In genomic region chr10:127255625-127256345, GRCm38 (mm10) we compare ENCODE assay signal across 8 mouse cellular contexts. TPM values are rescaled to one million over a fixed set of nuclear protein-coding genes. Genes with fewer than 3 reads are reported as not detected.
DNase-seq lines count a peak whose midpoint lies in the region; ATAC-seq and TF ChIP-seq lines count a peak whose summit lies in the region.

No protein-coding gene starts in this region.

- no peaks in the 10 kb centered on the region for H3K79me2 ChIP-seq in myocyte (ENCODE audit: control insufficient read depth, insufficient read depth)

- no peaks in the 10 kb centered on the region for H3K36me3 ChIP-seq in forebrain, embryonic 12.5 days (replicated peaks)
- H3K36me3 ChIP-seq in hindbrain, embryonic 11.5 days (ENCODE audit: control insufficient read depth, insufficient read depth, low read length) = no peaks in the 10 kb centered on the region
- no peaks in the 10 kb centered on the region for H3K36me3 ChIP-seq in limb, embryonic 13.5 days
- no peaks in the 10 kb centered on the region for H3K36me3 ChIP-seq in myocyte (ENCODE audit: control insufficient read depth, insufficient read depth)

- H3K27me3 ChIP-seq in forebrain, embryonic 12.5 days = no peaks in the 10 kb centered on the region; the same call in 1 of the 2 replicates
- no peaks in the 10 kb centered on the region for H3K27me3 ChIP-seq in hindbrain, embryonic 11.5 days (ENCODE audit: control insufficient read depth, insufficient read depth, low read length)
- no peaks in the 10 kb centered on the region for H3K27me3 ChIP-seq in limb, embryonic 13.5 days
- H3K27me3 ChIP-seq in myocyte (ENCODE audit: control insufficient read depth, insufficient read depth, insufficient read length) = peaks cover 35% of the 10 kb centered on the region

- peak; percentile 77 for ATAC-seq in forebrain, embryonic 12.5 days (ENCODE audit: low FRiP score)
- peak; percentile 47; the same call in 1 of the 2 replicates for ATAC-seq in hindbrain, embryonic 11.5 days (ENCODE audit: low FRiP score)
- ATAC-seq in limb, embryonic 13.5 days (ENCODE audit: low FRiP score, low read depth) = peak; percentile 79

- H3K9me3 ChIP-seq in forebrain, embryonic 12.5 days = no peaks in the 10 kb centered on the region
- no peaks in the 10 kb centered on the region for H3K9me3 ChIP-seq in hindbrain, embryonic 11.5 days (ENCODE audit: control insufficient read depth, low read length)
- no peaks in the 10 kb centered on the region for H3K9me3 ChIP-seq in limb, embryonic 13.5 days

- H3K4me2 ChIP-seq in forebrain, embryonic 12.5 days = peak overlapping the region; percentile 41
- no peak overlapping the region for H3K4me2 ChIP-seq in hindbrain, embryonic 11.5 days (replicated peaks; ENCODE audit: low read depth, low read length)
- no peak overlapping the region for H3K4me2 ChIP-seq in limb, embryonic 13.5 days (replicated peaks)
- H3K4me2 ChIP-seq in myocyte (ENCODE audit: low read depth) = no peak overlapping the region

- DNase-seq in urinary bladder, postnatal 4 days (ENCODE audit: low spot score in 2 of 2) = peak; percentile 60 to 79
- no peak for DNase-seq in urinary bladder, postnatal 10 days (ENCODE audit: low spot score)
- DNase-seq in hindbrain, embryonic 11.5 days (ENCODE audit: low spot score) = peak; percentile 75
- DNase-seq in spleen, postnatal 36 days (ENCODE audit: low spot score in 2 of 2) = no peak
- no peak for DNase-seq in frontal cortex, postnatal 14 days (ENCODE audit: low spot score in 2 of 2)

- H3K27ac ChIP-seq in forebrain, embryonic 12.5 days = no peak overlapping the region
- H3K27ac ChIP-seq in hindbrain, embryonic 11.5 days (ENCODE audit: low read depth, low read length) = no peak overlapping the region
- no peak overlapping the region for H3K27ac ChIP-seq in limb, embryonic 13.5 days

- H3K4me3 ChIP-seq in forebrain, embryonic 12.5 days (replicated peaks) = 0 out of 2 replicates have a peak overlapping the region, but pooled peaks have one; percentile 11
- no peak overlapping the region for H3K4me3 ChIP-seq in hindbrain, embryonic 11.5 days (ENCODE audit: low read depth, low read length)
- H3K4me3 ChIP-seq in limb, embryonic 13.5 days = no peak overlapping the region
- no peak overlapping the region for H3K4me3 ChIP-seq in myocyte

- 22% methylated on average over 14 of the region's 14 CpGs for WGBS in forebrain, embryonic 12.5 days
- WGBS in hindbrain, embryonic 11.5 days = 24% methylated on average over 14 of the region's 14 CpGs
- WGBS in limb, embryonic 13.5 days = 22% methylated on average over 14 of the region's 14 CpGs

- peaks cover 28% of the 10 kb centered on the region for H3K4me1 ChIP-seq in forebrain, embryonic 12.5 days
- peaks cover 5% of the 10 kb centered on the region; the same call in 1 of the 2 replicates for H3K4me1 ChIP-seq in hindbrain, embryonic 11.5 days (replicated peaks; ENCODE audit: control insufficient read depth, insufficient read depth, low read length)
- H3K4me1 ChIP-seq in limb, embryonic 13.5 days = no peaks in the 10 kb centered on the region

- H3K9ac ChIP-seq in forebrain, embryonic 12.5 days = no peak overlapping the region
- no peak overlapping the region for H3K9ac ChIP-seq in hindbrain, embryonic 11.5 days (ENCODE audit: low read depth, low read length)
- no peak overlapping the region for H3K9ac ChIP-seq in limb, embryonic 13.5 days

- TF ChIP-seq POLR2A in myocyte (IDR thresholded peaks at IDR 0.05; ENCODE audit: insufficient read length, low read depth) = no peak

- no peak overlapping the region for H3ac ChIP-seq in myocyte (ENCODE audit: control insufficient read depth, insufficient read length)

TF ChIP-seq in myocyte, 11 proteins besides CTCF, POLR2A, EP300 and RAD21:
- TF ChIP-seq USF1 (IDR thresholded peaks at IDR 0.05; ENCODE audit: low read depth) (no peak), TCF3 (IDR thresholded peaks at IDR 0.05; ENCODE audit: insufficient read length, low read depth) (no peak), SRF (IDR thresholded peaks at IDR 0.05; ENCODE audit: control insufficient read depth, insufficient read length, low read depth) (no peak), REST (IDR thresholded peaks at IDR 0.05; ENCODE audit: insufficient read depth, insufficient read length) (peak; percentile 72)

RNA-seq across cellular contexts. Expression of gene Kif5a, which starts 7.4 kb away (rescaled TPM):
- 44.1 and 53.1 TPM in 2 replicates for polyA plus RNA-seq in forebrain, embryonic 12.5 days (2016; fragmentation: Nextera tagmentation; extraction: Ambion mirVana)
- 41.4 and 42.2 TPM in 2 replicates for polyA plus RNA-seq in hindbrain, embryonic 11.5 days (2014; fragmentation: Nextera tagmentation; extraction: Ambion mirVana)
- 4.2 and 4.8 TPM in 2 replicates for polyA plus RNA-seq in limb, embryonic 13.5 days (2015; fragmentation: Nextera tagmentation; extraction: Ambion mirVana)
- 0.14 TPM for polyA plus RNA-seq in myocyte (2012; fragmentation: generic; extraction: Trizol)

RNA-seq across cellular contexts. Expression of gene Dctn2, which starts 10.4 kb away (rescaled TPM):
- polyA plus RNA-seq in forebrain, embryonic 12.5 days (2016; fragmentation: Nextera tagmentation; extraction: Ambion mirVana) = 226 and 229 TPM in 2 replicates
- 210 and 214 TPM in 2 replicates for polyA plus RNA-seq in hindbrain, embryonic 11.5 days (2014; fragmentation: Nextera tagmentation; extraction: Ambion mirVana)
- polyA plus RNA-seq in limb, embryonic 13.5 days (2015; fragmentation: Nextera tagmentation; extraction: Ambion mirVana) = 188 and 192 TPM in 2 replicates
- 250 TPM for polyA plus RNA-seq in myocyte (2012; fragmentation: generic; extraction: Trizol)

RNA-seq across cellular contexts. Expression of gene Mbd6, which starts 33.0 kb away (rescaled TPM):
- polyA plus RNA-seq in forebrain, embryonic 12.5 days (2016; fragmentation: Nextera tagmentation; extraction: Ambion mirVana) = 18.4 and 21.2 TPM in 2 replicates
- 14.2 and 17.5 TPM in 2 replicates for polyA plus RNA-seq in hindbrain, embryonic 11.5 days (2014; fragmentation: Nextera tagmentation; extraction: Ambion mirVana)
- 15.0 and 16.7 TPM in 2 replicates for polyA plus RNA-seq in limb, embryonic 13.5 days (2015; fragmentation: Nextera tagmentation; extraction: Ambion mirVana)
- 24.7 TPM for polyA plus RNA-seq in myocyte (2012; fragmentation: generic; extraction: Trizol)

RNA-seq across cellular contexts. Expression of gene Pip4k2c, which starts 44.4 kb away (rescaled TPM):
- 19.4 and 20.2 TPM in 2 replicates for polyA plus RNA-seq in forebrain, embryonic 12.5 days (2016; fragmentation: Nextera tagmentation; extraction: Ambion mirVana)
- 11.8 and 12.9 TPM in 2 replicates for polyA plus RNA-seq in hindbrain, embryonic 11.5 days (2014; fragmentation: Nextera tagmentation; extraction: Ambion mirVana)
- 27.6 and 29.1 TPM in 2 replicates for polyA plus RNA-seq in limb, embryonic 13.5 days (2015; fragmentation: Nextera tagmentation; extraction: Ambion mirVana)
- 22.5 TPM for polyA plus RNA-seq in myocyte (2012; fragmentation: generic; extraction: Trizol)

RNA-seq across cellular contexts. Expression of gene Mars, which starts 55.8 kb away (rescaled TPM):
- polyA plus RNA-seq in forebrain, embryonic 12.5 days (2016; fragmentation: Nextera tagmentation; extraction: Ambion mirVana) = 177 and 183 TPM in 2 replicates
- polyA plus RNA-seq in hindbrain, embryonic 11.5 days (2014; fragmentation: Nextera tagmentation; extraction: Ambion mirVana) = 173 and 179 TPM in 2 replicates
- polyA plus RNA-seq in limb, embryonic 13.5 days (2015; fragmentation: Nextera tagmentation; extraction: Ambion mirVana) = 118 and 122 TPM in 2 replicates
- 280 TPM for polyA plus RNA-seq in myocyte (2012; fragmentation: generic; extraction: Trizol)

Comparison
In these comparisons a context has a peak if more than half of its experiments do, and no peak if none do; other contexts are left out.
1. DNase-seq: peak in urinary bladder, postnatal 4 days (2 of 2) and hindbrain, embryonic 11.5 days (single experiment); none in urinary bladder, postnatal 10 days (single experiment), spleen, postnatal 36 days (0 of 2) and frontal cortex, postnatal 14 days (0 of 2).
2. Peak in every context shown above with its lines, with median percentiles within 50 percentile points of each other: ATAC-seq.